Mouse (Mus musculus) intestine, embryonic 15.5 days (tissue): ENCODE results near the gene Majin. TPM values are rescaled to one million over a fixed set of nuclear protein-coding genes. Genes with fewer than 3 reads are reported as not detected.

Experiments used
- ATAC-seq: fragments of 200-750 bp; cut with Nextera tagmentation; 2 replicates; pipeline ENCODE4 v1.8.0; 2017; ENCODE audit warnings: moderate TSS enrichment, moderate library complexity
- H3K27ac ChIP-seq: fragments of 300-500 bp; sonication (generic); 2 replicates; pipeline ENCODE4 v1.5.1; 2015; ENCODE audit warnings: mild to moderate bottlenecking, inconsistent platforms
- H3K27me3 ChIP-seq: fragments of 300-500 bp; sonication (generic); replicated peaks from 2 replicates; pipeline ENCODE4 v1.6.1; 2015; ENCODE audit warnings: inconsistent platforms
- H3K36me3 ChIP-seq: fragments of 300-500 bp; sonication (generic); 2 replicates; pipeline ENCODE4 v1.6.1; 2015; ENCODE audit warnings: inconsistent platforms
- H3K4me1 ChIP-seq: fragments of 300-500 bp; sonication (generic); replicated peaks from 2 replicates; pipeline ENCODE4 v1.6.1; 2015; ENCODE audit warnings: inconsistent platforms
- H3K4me2 ChIP-seq: fragments of 300-500 bp; sonication (generic); replicated peaks from 2 replicates; pipeline ENCODE4 v1.6.1; 2015; ENCODE audit warnings: mild to moderate bottlenecking, inconsistent platforms
- H3K4me3 ChIP-seq: fragments of 300-500 bp; sonication (generic); replicated peaks from 2 replicates; pipeline ENCODE4 v1.5.1; 2015; ENCODE audit warnings: inconsistent platforms
- H3K9ac ChIP-seq: fragments of 300-500 bp; sonication (generic); 2 replicates; pipeline ENCODE4 v1.6.1; 2015; ENCODE audit warnings: inconsistent platforms
- H3K9me3 ChIP-seq: fragments of 300-500 bp; sonication (generic); 2 replicates; pipeline ENCODE4 v1.6.1; 2016; ENCODE audit warnings: inconsistent platforms
- WGBS: fragments of 180-500 bp; shearing (Covaris S2); methylation state at CpG from one replicate; pipeline ENCODE4 v1.1.7; 2015; 5-methylcytosine and 5-hydroxymethylcytosine counted together
- polyA plus RNA-seq: library from polyadenylated mRNA; unstranded; fragments of >200 nt; fragmentation: Nextera tagmentation; extraction: Ambion mirVana; gene quantifications from 2 replicates; pipeline ENCODE4 v1.2.1, GENCODE M21; 2015

Majin gene
- not detected in 2 replicates for polyA plus RNA-seq

- H3K4me2 ChIP-seq: no peak within 1 kb of the TSS
- no peaks in the 10 kb centered on the region for H3K9me3 ChIP-seq
- no peaks in the 10 kb centered on the region for H3K27me3 ChIP-seq
- no peak within 1 kb of the TSS for H3K27ac ChIP-seq
- H3K36me3 ChIP-seq: no peaks in the 10 kb centered on the region
- no peak within 1 kb of the TSS for H3K4me3 ChIP-seq
- no peak for ATAC-seq
- H3K9ac ChIP-seq: no peak within 1 kb of the TSS
- H3K4me1 ChIP-seq: 0 out of 2 replicates have a peak, but pooled peaks cover 3% of the 10 kb centered on the region
- 85% methylated on average over 23 of the region's 23 CpGs for WGBS
Measured at GRCm38 (mm10) chr19:6184131-6184530, at the start of gene Majin. TSS of gene Majin (plus strand) at chr19:6184388.

GRCm38 (mm10) chr19:6136397-6136796 is 47.8 kb upstream of the Majin start:
- Histone ChIP-seq H3K9me3 (no peaks in the 10 kb centered on the region), H3K27ac (no peak overlapping the region), H3K36me3 (no peaks in the 10 kb centered on the region), H3K27me3 (no peaks in the 10 kb centered on the region), H3K4me1 (peaks cover 6% of the 10 kb centered on the region; the same call in 1 of the 2 replicates), H3K4me3 (no peak overlapping the region), H3K4me2 (no peak overlapping the region), H3K9ac (no peak overlapping the region)
- ATAC-seq: no peak
- 87% methylated on average over 3 of the region's 3 CpGs for WGBS

GRCm38 (mm10) chr19:6139701-6140100 is 44.5 kb upstream of the Majin start:
- no peak overlapping the region for H3K27ac ChIP-seq
- 93% methylated on average over 6 of the region's 6 CpGs for WGBS
- peak overlapping the region; percentile 70 for H3K4me3 ChIP-seq
- H3K27me3 ChIP-seq: no peaks in the 10 kb centered on the region
- peak overlapping the region; percentile 85 for H3K4me2 ChIP-seq
- no peak overlapping the region for H3K9ac ChIP-seq
- peaks cover 11% of the 10 kb centered on the region; the same call in 1 of the 2 replicates for H3K4me1 ChIP-seq
- H3K36me3 ChIP-seq: no peaks in the 10 kb centered on the region
- no peak for ATAC-seq
- no peaks in the 10 kb centered on the region for H3K9me3 ChIP-seq

- no peak for ATAC-seq
- peak overlapping the region; percentile 70 for H3K4me3 ChIP-seq
- no peaks in the 10 kb centered on the region for H3K36me3 ChIP-seq
- 4% methylated on average over 16 of the region's 16 CpGs for WGBS
- H3K27me3 ChIP-seq: no peaks in the 10 kb centered on the region
- peak overlapping the region; percentile 80 for H3K9ac ChIP-seq
- H3K4me2 ChIP-seq: peak overlapping the region; percentile 85
- peak overlapping the region; percentile 93 for H3K27ac ChIP-seq
- no peaks in the 10 kb centered on the region for H3K9me3 ChIP-seq
- H3K4me1 ChIP-seq: peaks cover 11% of the 10 kb centered on the region; the same call in 1 of the 2 replicates
Measured at GRCm38 (mm10) chr19:6140374-6140677, 43.9 kb upstream of the Majin start.

GRCm38 (mm10) chr19:6140678-6141393 is 43.4 kb upstream of the Majin start, which contains the start of gene Batf2:
TSS of gene Batf2 (plus strand) at chr19:6140983.
- ATAC-seq: peak; percentile 95
- peak within 1 kb of the TSS; percentile 80 for H3K9ac ChIP-seq
- H3K27ac ChIP-seq: peak within 1 kb of the TSS; percentile 93
- H3K27me3 ChIP-seq: no peaks in the 10 kb centered on the region
- peaks cover 11% of the 10 kb centered on the region; the same call in 1 of the 2 replicates for H3K4me1 ChIP-seq
- peak within 1 kb of the TSS; percentile 70 for H3K4me3 ChIP-seq
- peak within 1 kb of the TSS; percentile 85 for H3K4me2 ChIP-seq
- no peaks in the 10 kb centered on the region for H3K9me3 ChIP-seq
- WGBS: under 1% methylated on average over 68 of the region's 68 CpGs
- no peaks in the 10 kb centered on the region for H3K36me3 ChIP-seq

- H3K9me3 ChIP-seq: no peaks in the 10 kb centered on the region
- peak within 1 kb of the TSS; percentile 85 for H3K4me2 ChIP-seq
- peak within 1 kb of the TSS; percentile 70 for H3K4me3 ChIP-seq
- ATAC-seq: peak; percentile 82
- peak within 1 kb of the TSS; percentile 80 for H3K9ac ChIP-seq
- no peaks in the 10 kb centered on the region for H3K36me3 ChIP-seq
- peaks cover 11% of the 10 kb centered on the region; the same call in 1 of the 2 replicates for H3K4me1 ChIP-seq
- H3K27me3 ChIP-seq: no peaks in the 10 kb centered on the region
- H3K27ac ChIP-seq: peak within 1 kb of the TSS; percentile 93
- WGBS: 1% methylated on average over 15 of the region's 15 CpGs
Measured at GRCm38 (mm10) chr19:6141394-6141749, 42.8 kb upstream of the Majin start, which contains the start of gene Arl2. TSS of gene Arl2 (minus strand) at chr19:6141548.

- Histone ChIP-seq H3K27ac (no peak overlapping the region), H3K4me3 (no peak overlapping the region), H3K9me3 (no peaks in the 10 kb centered on the region), H3K4me2 (no peak overlapping the region), H3K9ac (no peak overlapping the region), H3K27me3 (no peaks in the 10 kb centered on the region), H3K36me3 (no peaks in the 10 kb centered on the region), H3K4me1 (peaks cover 6% of the 10 kb centered on the region; the same call in 1 of the 2 replicates)
- no peak for ATAC-seq
- WGBS: 72% methylated on average over 5 of the region's 5 CpGs
Measured at GRCm38 (mm10) chr19:6144842-6145241, 39.3 kb upstream of the Majin start.

GRCm38 (mm10) chr19:6155174-6155573 is 29.0 kb upstream of the Majin start:
- 87% methylated on average over 9 of the region's 9 CpGs for WGBS
- no peaks in the 10 kb centered on the region for H3K27me3 ChIP-seq
- no peak for ATAC-seq

GRCm38 (mm10) chr19:6156372-6156771 is 27.8 kb upstream of the Majin start:
- Histone ChIP-seq H3K4me1 (no peaks in the 10 kb centered on the region), H3K36me3 (no peaks in the 10 kb centered on the region), H3K9ac (no peak overlapping the region), H3K27me3 (no peaks in the 10 kb centered on the region), H3K4me3 (no peak overlapping the region), H3K9me3 (no peaks in the 10 kb centered on the region), H3K27ac (no peak overlapping the region), H3K4me2 (no peak overlapping the region)
- 67% methylated on average over 8 of the region's 8 CpGs for WGBS
- ATAC-seq: no peak

More at GRCm38 (mm10) chr19:6155174-6155573, 29.0 kb upstream of the Majin start:
- H3K27ac ChIP-seq: no peak overlapping the region
- H3K9ac ChIP-seq: no peak overlapping the region
- H3K4me1 ChIP-seq: no peaks in the 10 kb centered on the region
- no peak overlapping the region for H3K4me2 ChIP-seq
- H3K4me3 ChIP-seq: no peak overlapping the region
- H3K9me3 ChIP-seq: no peaks in the 10 kb centered on the region
- no peaks in the 10 kb centered on the region for H3K36me3 ChIP-seq

- H3K36me3 ChIP-seq: no peaks in the 10 kb centered on the region
- H3K9me3 ChIP-seq: no peaks in the 10 kb centered on the region
- H3K4me2 ChIP-seq: no peak overlapping the region
- no peak for ATAC-seq
- H3K4me3 ChIP-seq: no peak overlapping the region
- WGBS: 66% methylated on average over 6 of the region's 6 CpGs
- no peaks in the 10 kb centered on the region for H3K27me3 ChIP-seq
- no peaks in the 10 kb centered on the region for H3K4me1 ChIP-seq
- no peak overlapping the region for H3K9ac ChIP-seq
- H3K27ac ChIP-seq: no peak overlapping the region
Measured at GRCm38 (mm10) chr19:6157220-6157619, 27.0 kb upstream of the Majin start.

- Histone ChIP-seq H3K27ac (no peak overlapping the region), H3K4me2 (peak overlapping the region; percentile 36; the same call in 1 of the 2 replicates), H3K9me3 (no peaks in the 10 kb centered on the region), H3K4me1 (peaks cover 6% of the 10 kb centered on the region; the same call in 1 of the 2 replicates), H3K4me3 (no peak overlapping the region), H3K36me3 (no peaks in the 10 kb centered on the region), H3K27me3 (no peaks in the 10 kb centered on the region), H3K9ac (no peak overlapping the region)
- WGBS: 41% methylated on average over 10 of the region's 10 CpGs
- ATAC-seq: peak; percentile 72
Measured at GRCm38 (mm10) chr19:6163872-6164547, 20.2 kb upstream of the Majin start.

- no peak overlapping the region for H3K4me3 ChIP-seq
- H3K9me3 ChIP-seq: no peaks in the 10 kb centered on the region
- H3K27me3 ChIP-seq: no peaks in the 10 kb centered on the region
- no peak overlapping the region for H3K27ac ChIP-seq
- H3K4me2 ChIP-seq: no peak overlapping the region
- H3K36me3 ChIP-seq: no peaks in the 10 kb centered on the region
- H3K9ac ChIP-seq: no peak overlapping the region
- 81% methylated on average over 4 of the region's 4 CpGs for WGBS
- peaks cover 6% of the 10 kb centered on the region; the same call in 1 of the 2 replicates for H3K4me1 ChIP-seq
- ATAC-seq: no peak
Measured at GRCm38 (mm10) chr19:6166750-6167149, 17.4 kb upstream of the Majin start.
